Mouse (Mus musculus) bone marrow macrophage, adult 2 months (primary cell): ENCODE measurements around the gene Gata3.

Experiments
- CTCF ChIP-seq: IDR thresholded peaks from 2 replicates; pipeline ENCODE4 v1.5.1; 2012; ENCODE audit warnings: low read depth, mild to moderate bottlenecking, low read length, moderate library complexity
- POLR2A ChIP-seq: IDR thresholded peaks from 2 replicates; pipeline ENCODE4 v1.6.1; 2012; ENCODE audit warnings: mild to moderate bottlenecking, low read depth, low read length, borderline replicate concordance

- TF ChIP-seq CTCF: no peak
- no peak for TF ChIP-seq POLR2A
Measured at GRCm38 (mm10) chr2:9873757-9874156, 16.1 kb downstream of the Gata3 start.
